Mouse (Mus musculus) cerebellum, adult (tissue): ENCODE measurements around the gene 6430571L13Rik.

Experiments used
- ATAC-seq: cut with Nextera tagmentation; 2 replicates; pipeline ENCODE4 v1.9.2; 2017; ENCODE audit warnings: mild to moderate bottlenecking, moderate library complexity, mixed read lengths; ENCODE audit not compliant: insufficient number of reproducible peaks, low FRiP score, low TSS enrichment

6430571L13Rik gene

DNA sequence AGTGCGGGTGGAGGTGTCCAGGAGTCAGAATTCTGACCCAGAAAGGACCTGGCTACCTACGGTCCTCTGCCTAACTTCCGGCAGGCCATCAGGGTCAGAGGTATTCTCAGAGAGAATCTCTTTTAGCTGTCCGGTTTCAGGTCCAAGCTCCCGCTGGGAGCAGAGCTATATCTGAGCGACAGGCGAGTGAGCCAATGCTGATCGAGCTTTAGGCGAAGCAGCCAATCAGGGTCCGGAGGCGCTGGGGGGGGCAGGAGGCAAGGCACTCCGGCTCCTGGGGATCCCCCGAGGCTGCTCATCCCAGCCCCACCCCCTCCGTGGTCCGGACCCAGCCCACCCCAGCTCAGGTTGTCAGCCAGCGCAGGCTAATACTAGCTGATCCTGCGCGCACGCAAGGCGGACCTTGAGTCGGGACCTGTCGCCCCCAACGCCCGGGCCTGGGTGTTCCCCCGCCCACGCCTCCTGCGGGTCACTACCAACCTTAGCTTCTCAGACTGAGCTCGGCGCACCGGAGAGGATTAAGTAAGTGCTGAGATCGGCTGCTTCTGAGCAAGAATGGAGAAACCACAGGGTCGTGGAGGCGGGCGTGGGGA lies at the start of gene 6430571L13Rik:
Gene 6430571L13Rik, plus strand, starts transcription at position 336 of the 593 bp plus-strand sequence.
- ATAC-seq, result peak; percentile 74

GRCm38 (mm10) chr9:107290897-107291296 lies 49.5 kb upstream of the 6430571L13Rik start:
- peak; percentile 50; the same call in 1 of the 2 replicates for ATAC-seq

GRCm38 (mm10) chr9:107294249-107294648 lies 46.2 kb upstream of the 6430571L13Rik start:
- no peak for ATAC-seq

GRCm38 (mm10) chr9:107295616-107296015 lies 44.8 kb upstream of the 6430571L13Rik start:
- no peak for ATAC-seq

DNA sequence AAGGTAGTCTGAATTCAATTTTAAA lies 44.6 kb upstream of the 6430571L13Rik start, which contains the start of gene Cish:
Gene Cish, plus strand, starts transcription at position 11 of the 25 bp plus-strand sequence.
- ATAC-seq, result no peak

- ATAC-seq, result no peak
Observed at GRCm38 (mm10) chr9:107296041-107296440, 44.4 kb upstream of the 6430571L13Rik start.

DNA sequence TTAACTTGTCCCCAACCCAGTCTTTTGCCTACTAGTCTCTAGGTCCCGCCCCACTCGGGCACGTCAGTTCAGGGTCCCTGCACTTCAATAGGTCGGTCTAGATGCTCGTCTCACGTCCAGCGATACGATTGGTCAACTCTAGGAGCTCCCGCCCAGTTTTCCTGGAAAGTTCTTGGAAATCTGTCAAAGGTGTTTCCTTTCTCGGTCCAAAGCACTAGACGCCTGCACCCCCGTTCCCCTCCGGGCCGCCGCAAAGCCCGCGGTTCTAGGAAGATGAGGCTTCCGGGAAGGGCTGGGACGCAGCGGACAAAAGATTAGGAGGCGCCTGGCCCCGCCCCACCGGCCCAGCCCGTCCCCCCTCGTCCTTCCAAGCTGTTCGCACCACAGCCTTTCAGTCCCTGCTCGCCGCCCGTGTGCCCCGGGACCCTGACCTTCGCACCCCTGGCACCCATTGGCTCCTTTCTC lies 43.9 kb upstream of the 6430571L13Rik start:
- ATAC-seq, result peak; percentile 96

GRCm38 (mm10) chr9:107297059-107297458 lies 43.3 kb upstream of the 6430571L13Rik start:
- ATAC-seq, result no peak

GRCm38 (mm10) chr9:107297658-107298057 lies 42.7 kb upstream of the 6430571L13Rik start:
- no peak for ATAC-seq

GRCm38 (mm10) chr9:107298059-107298780 lies 42.2 kb upstream of the 6430571L13Rik start:
- no peak for ATAC-seq

GRCm38 (mm10) chr9:107298876-107299275 lies 41.5 kb upstream of the 6430571L13Rik start:
- ATAC-seq, result no peak

DNA sequence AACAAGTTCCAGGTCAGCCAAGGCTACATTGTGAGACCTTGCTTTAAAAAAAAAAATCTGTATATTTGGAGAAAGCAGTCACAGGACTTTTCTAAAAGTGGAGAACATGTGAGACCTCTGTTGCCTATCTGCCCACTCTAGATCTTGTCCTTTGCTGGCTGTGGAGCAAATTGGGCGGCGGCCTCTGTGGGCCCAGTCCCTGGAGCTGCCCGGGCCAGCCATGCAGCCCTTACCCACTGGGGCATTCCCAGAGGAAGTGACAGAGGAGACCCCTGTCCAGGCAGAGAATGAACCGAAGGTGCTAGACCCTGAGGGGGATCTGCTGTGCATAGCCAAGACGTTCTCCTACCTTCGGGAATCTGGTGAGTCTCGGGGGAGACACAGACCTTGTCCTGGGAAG lies 40.6 kb upstream of the 6430571L13Rik start:
- ATAC-seq, result no peak

DNA sequence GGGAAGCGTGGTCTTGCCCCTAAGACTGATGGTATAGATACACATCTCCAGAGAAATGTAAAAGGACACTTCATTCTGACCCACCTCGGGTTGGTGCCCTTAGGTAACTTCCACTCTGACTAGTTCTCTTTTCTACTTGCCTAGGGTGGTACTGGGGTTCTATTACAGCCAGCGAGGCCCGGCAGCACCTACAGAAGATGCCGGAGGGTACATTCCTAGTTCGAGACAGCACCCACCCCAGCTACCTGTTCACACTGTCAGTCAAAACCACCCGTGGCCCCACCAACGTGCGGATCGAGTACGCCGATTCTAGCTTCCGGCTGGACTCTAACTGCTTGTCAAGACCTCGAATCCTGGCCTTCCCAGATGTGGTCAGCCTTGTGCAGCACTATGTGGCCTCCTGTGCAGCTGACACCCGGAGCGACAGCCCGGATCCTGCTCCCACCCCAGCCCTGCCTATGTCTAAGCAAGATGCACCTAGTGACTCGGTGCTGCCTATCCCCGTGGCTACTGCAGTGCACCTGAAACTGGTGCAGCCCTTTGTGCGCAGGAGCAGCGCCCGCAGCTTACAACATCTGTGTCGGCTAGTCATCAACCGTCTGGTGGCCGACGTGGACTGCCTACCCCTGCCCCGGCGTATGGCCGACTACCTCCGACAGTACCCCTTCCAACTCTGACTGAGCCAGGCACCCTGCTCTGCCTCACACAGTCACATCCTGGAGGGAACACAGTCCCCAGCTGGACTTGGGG lies 40.0 kb upstream of the 6430571L13Rik start:
- no peak for ATAC-seq

GRCm38 (mm10) chr9:107301554-107302331 lies 38.7 kb upstream of the 6430571L13Rik start:
- ATAC-seq, result no peak

DNA sequence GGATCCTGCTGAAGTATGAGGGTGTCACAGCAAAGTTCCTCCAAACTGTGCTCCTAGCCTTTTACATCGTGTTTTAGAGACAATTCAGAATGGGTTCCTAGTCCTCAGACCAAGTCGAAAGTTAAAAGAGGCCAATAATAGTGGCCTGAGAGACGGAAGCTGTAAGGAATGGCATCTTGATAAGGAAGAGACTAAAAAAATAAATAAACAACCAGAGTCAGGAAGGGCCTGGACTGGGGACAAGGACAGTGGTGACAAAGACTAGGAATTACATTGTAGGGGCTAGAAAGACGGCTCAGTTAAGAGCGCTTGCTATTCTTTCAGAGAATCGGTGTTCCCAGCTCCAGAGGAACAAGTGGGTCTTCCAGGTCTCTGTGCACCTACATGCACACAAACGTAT lies 37.8 kb upstream of the 6430571L13Rik start:
- no peak for ATAC-seq

DNA sequence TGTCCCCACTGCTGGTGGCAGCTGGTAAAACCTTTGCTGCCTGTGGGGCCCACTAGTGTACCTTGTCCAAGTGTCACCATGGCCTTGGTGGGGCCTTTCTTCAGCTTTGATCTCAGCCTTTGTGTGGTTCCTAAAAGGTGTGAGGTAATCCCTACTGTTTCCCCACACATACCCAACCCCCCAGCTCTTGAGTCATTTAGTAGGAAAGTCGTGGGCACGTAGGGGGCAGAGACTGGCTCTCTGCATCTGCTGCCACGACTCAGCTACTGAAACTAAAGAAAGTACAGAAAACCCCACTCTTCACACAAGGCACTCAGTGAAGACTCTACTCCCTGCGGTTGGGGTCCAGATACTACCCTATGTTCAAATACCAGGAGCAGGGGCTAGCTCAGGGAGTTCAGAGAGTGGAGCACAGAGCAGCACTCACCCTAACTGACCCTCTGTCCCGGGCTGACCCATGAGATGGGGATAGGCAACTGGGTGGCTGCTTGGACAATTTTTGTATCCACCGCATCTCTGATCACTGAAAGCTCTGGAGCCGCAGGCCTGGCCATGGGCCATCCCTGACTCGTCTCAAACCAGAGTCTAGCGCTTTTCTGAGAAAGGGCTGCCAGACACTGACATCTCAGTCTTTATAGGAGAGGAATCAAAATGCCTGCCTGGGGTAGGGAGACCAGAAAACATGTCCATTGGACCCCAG lies 37.1 kb upstream of the 6430571L13Rik start:
- no peak for ATAC-seq

- no peak for ATAC-seq
Observed at GRCm38 (mm10) chr9:107303900-107304299, 36.5 kb upstream of the 6430571L13Rik start.

GRCm38 (mm10) chr9:107304383-107304782 lies 36.0 kb upstream of the 6430571L13Rik start:
- ATAC-seq, result no peak

DNA sequence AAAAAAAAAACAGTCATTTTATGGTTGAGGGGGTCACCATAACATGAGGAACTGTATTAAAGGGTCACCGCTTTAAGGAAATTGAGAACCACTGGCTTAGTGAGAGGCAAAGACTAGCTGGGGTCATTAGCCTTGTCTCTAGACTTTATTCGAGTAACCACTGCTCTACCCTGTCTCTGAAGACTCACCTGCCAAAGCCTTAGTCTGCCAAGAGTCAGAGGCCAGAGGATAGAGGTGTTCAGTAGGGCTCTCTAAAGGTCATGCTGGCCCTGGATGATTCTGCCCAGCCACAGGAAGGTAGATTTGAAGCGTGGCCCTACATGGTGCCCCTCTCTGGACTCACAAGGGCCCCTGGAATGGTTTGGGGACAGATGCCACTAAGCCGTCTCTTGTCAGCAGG lies 35.4 kb upstream of the 6430571L13Rik start:
- no peak for ATAC-seq
